Mouse (Mus musculus): ENCODE data around the gene Vps18.

Vps18 gene

DNA sequence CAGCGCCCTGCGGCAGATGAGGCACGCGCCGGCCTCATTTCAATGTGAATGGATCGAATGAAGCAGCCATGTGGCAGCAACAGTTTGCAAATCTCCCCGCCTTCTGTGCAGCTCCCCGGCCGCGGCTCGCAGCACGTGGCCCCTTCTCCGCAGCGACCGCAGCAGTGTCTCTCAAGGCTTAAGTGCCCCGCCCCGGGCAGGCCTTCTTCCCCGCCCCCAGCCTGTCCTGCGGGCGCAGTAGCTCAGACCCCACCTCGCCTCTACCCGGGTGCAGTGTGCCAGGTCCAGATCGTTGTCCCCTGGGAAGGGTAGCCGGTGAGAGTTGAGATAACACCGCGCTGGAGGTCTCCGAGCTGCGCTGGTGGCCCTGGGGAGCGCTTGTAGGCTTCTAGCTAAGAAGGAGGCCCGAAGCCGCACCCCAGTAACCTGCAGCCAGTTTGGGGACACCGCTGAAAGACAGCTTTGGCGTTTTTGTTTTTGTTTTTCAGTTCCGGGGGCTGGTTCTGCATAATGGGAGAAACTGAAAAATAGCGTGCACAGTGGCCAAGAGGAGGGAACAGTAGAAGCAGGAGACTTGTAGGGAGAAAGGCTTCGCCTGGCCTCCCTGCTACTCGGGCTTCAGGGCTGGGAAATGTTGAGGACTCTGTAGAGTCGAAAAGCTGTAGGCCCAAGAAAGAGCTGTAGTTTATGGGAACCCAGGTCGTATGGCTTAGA lies 34.2 kb downstream of the Vps18 start:
- DNase-seq, result peak; percentile 49 to 63

DNA sequence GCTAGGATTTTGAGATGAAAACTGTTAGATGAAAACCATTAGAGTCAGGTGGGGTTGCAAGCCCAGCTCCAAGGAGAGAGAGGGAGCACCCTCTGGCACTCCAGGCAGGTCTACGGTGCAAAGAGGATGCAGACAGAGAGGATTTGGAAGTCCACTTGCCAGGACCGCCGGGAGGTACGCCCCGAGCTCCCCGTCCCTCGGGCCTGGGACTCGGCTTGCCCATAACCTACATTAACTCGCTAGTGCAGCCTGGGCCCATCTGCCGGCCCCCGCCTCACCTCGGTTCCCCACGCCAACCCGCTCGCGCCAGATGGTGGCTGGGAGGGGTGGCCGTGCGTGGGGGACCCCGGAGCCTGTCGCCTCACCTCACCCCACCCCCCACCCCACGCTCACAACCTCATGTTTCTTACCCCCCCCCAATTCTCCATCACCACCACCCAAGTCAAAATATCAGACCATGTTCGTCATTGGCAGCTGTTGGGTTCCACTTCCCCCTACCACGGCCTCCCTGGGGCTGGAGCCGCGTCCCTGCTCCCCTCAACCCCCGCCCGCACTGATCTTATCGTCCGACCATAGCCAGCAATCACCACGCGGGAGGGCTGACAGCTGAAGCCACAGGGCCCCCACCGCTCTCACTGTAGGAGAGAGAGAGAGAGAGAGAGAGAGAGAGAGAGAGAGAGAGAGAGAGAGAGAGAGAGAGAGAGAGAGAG lies 35.5 kb downstream of the Vps18 start:
- no peak for DNase-seq

DNA sequence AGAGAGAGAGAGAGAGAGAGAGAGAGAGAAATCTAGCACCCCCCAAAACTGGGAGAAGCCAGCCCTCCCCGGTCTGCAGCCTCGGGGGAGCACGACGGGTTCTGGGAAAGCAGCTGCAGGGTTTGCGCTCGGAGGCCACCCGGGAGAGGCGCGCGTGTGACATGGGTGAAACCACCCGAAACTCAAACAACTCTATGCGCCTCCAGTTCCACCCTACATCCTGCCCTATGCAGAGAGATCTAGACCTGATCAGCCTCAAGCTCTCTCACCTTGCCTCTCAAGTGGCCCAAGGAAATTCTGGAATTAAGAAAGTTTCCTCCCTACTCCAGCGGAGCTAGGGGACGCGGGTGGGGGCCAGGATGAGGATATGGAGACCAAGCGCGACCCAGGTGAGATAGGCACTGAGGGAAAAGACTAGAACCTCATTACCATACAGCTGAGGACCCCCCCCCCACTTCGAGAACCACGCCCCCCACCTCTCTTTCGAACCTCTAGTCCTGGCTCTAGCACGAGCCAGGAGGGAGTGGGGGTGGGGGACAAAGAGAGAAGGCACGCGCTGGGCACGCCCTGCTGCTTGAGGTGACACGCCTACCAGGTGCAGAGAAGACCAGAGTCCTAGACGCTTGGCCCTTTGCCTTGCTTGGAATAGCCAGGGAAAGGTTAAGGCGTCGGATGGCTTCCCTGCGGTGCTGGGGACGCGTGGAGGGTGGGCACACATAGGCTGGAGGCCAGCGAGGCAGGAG lies 36.2 kb downstream of the Vps18 start:
- peak; percentile 45 to 70 for DNase-seq

DNA sequence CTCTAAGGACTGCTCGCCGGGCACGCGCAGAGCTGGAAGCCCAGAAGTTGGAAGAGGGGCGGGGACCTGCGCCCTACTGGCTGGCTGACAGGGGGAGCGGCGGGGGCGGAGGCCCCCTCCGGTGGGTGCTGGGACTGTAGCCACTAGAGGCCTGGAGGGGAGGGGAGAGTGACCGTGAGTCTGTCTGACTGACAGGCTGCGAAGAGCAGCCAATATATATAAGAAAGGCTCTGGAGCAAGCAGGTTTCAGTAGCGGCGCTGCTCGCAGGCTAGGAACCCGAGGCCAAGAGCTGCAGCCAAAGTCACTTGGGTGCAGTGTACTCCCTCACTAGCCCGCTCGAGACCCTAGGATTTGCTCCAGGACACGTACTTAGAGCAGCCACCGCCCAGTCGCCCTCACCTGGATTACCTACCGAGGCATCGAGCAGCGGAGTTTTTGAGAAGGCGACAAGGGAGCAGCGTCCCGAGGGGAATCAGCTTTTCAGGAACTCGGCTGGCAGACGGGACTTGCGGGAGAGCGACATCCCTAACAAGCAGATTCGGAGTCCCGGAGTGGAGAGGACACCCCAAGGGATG lies 37.1 kb downstream of the Vps18 start, which contains the start of gene Dll4:
Dll4 (plus strand) TSS at position 217 of the 576 bp plus-strand sequence.
- peak; percentile 72 to 83 for DNase-seq

DNA sequence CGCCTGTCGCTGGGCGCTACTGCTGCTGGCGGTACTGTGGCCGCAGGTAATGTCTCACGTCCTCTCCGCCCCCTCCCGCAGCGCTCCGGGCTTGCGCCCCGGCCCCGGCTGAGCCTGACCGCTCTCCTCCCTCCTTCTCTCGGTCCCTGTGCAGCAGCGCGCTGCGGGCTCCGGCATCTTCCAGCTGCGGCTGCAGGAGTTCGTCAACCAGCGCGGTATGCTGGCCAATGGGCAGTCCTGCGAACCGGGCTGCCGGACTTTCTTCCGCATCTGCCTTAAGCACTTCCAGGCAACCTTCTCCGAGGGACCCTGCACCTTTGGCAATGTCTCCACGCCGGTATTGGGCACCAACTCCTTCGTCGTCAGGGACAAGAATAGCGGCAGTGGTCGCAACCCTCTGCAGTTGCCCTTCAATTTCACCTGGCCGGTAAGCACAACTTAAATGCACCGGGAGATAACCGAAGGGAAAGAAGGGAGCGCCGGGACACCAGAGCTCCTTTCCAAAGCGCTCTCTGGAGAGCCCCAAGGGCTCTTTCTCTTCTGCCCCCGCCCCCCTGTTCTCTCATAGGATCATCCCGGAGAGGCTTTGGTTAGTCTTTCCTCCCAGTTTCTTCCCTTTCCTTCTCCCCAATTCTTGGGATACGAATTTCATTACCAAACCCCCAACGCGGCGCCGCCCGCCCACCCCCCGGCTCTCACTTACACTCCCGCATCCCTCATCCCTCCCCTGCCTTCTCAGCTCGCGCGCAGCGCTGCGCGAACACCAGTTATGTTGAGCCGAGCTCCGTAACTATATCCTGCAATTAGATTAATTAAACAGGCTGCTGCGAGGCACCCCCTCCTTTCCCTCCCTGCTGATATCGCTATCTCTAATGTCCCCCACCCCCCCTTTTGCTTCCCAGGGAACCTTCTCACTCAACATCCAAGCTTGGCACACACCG lies 37.9 kb downstream of the Vps18 start:
- DNase-seq, result peak; percentile 48 to 64

DNA sequence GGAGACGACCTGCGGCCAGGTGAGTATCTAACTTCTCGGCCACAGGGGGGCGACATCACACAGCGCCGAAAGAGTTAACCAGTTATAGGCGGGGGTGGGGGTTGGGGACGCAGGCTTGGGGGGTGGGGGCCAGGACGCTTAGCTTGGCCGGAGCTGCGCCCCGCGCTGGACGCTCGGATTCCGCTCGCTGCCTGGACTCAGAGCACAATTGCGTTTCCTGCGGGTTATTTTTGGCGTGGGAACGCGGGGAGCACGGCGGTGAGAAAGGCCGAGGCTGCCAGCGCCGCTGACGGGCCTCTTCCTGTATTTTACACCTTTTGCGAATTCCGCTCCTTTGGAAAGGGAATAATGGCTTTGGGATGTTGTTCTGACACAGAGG lies 38.6 kb downstream of the Vps18 start:
- peak; percentile 78 to 85 for DNase-seq

DNA sequence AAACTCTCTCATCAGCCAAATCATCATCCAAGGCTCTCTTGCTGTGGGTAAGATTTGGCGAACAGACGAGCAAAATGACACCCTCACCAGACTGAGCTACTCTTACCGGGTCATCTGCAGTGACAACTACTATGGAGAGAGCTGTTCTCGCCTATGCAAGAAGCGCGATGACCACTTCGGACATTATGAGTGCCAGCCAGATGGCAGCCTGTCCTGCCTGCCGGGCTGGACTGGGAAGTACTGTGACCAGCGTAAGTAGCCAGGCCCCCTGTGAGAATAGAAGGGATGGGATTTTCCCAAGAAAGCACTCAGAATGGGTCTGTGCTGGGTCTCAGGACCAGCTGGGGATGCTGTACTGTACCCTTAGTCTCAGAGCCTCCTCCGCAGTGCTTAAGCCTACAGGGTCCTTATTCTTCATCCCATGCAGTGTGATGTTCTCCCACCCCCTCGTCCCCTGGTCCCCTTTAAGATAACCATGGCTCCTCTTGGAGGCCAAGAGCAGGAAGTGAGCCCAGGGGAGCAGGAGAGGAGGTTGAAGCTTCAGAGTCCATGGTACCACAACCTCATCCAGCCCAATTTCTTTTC lies 39.5 kb downstream of the Vps18 start:
- DNase-seq, result no peak

DNA sequence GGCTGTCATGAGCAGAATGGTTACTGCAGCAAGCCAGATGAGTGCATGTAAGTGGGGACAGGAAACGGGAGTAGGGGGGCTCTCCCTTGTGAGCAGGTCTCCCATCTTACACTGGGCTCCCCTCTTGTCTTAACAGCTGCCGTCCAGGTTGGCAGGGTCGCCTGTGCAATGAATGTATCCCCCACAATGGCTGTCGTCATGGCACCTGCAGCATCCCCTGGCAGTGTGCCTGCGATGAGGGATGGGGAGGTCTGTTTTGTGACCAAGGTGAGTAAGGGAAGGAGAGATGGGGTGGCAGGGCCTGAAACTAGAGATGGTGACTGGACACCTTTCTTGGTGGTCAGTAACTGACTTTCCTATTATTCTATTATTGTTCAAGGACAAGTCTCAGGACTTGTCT lies 40.0 kb downstream of the Vps18 start:
- peak in 1 of 2 experiments; percentile 9 for DNase-seq

DNA sequence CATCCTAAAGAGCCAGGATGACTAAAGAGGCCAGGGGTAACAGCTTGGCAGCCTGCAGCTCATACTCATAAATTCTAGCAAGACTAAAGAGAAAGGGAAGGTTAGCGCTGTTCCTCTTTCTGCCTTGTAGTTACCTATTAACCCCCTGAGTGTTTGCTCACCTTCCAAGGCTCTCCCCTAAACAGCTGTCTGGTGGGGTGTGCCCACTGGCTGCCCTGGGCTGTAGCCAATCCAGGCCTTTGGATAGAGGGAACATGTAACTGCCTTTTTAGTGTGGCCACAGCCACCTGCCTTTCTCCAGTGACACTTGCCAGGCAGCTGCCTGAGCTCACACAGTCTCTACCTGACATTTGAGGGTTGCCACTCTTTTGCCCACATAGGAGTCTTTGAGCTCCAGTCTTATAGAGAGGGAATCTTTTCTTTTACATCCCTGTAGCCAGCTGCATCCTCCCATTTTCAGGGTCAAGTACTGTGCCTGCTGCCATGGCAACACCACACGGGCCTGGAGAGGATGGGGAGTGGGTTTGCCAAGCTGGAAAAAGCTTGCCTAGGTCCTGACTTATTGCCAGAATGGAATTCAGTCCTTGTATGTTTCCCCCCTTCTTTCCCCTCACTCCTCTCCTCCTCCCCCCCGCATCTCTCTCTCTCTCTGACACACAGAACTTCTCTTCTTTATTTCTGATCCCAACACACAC lies 40.7 kb downstream of the Vps18 start:
- DNase-seq, result peak in 1 of 2 experiments; percentile 22

DNA sequence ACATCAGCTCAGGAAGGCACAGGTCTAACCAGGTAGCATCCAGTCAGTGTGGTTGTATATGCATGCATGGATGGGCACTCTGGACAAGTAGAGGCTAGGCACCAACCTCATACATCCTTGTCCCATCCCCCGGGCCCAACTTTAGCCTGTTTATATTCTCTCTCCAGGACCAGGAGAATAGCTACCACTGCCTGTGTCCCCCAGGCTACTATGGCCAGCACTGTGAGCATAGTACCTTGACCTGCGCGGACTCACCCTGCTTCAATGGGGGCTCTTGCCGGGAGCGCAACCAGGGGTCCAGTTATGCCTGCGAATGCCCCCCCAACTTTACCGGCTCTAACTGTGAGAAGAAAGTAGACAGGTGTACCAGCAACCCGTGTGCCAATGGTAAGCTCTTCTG lies 42.3 kb downstream of the Vps18 start:
- no peak for DNase-seq

DNA sequence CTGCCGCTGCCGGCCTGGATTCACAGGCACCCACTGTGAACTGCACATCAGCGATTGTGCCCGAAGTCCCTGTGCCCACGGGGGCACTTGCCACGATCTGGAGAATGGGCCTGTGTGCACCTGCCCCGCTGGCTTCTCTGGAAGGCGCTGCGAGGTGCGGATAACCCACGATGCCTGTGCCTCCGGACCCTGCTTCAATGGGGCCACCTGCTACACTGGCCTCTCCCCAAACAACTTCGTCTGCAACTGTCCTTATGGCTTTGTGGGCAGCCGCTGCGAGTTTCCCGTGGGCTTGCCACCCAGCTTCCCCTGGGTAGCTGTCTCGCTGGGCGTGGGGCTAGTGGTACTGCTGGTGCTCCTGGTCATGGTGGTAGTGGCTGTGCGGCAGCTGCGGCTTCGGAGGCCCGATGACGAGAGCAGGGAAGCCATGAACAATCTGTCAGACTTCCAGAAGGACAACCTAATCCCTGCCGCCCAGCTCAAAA lies 43.7 kb downstream of the Vps18 start:
- no peak for DNase-seq

DNA sequence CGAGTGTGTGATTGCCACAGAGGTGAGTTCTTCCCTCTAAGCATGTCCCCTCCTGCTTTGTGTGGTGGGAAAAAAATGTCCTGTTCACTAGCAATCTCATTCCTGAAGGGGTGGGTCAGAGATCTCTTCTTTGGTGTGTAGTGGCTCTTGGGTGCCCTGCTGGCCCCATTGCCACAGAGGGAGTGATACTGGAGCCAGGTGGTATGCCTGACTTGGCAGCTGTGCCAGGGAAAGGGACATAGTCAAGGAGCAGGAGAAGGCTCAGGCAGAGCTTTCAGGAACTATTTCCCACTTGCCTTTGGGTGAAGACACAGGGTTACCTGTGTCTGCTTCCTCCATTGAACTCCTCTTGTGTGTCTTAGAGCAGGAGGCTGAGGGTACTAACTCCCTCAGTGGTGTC lies 45.6 kb downstream of the Vps18 start:
- no peak for DNase-seq

DNA sequence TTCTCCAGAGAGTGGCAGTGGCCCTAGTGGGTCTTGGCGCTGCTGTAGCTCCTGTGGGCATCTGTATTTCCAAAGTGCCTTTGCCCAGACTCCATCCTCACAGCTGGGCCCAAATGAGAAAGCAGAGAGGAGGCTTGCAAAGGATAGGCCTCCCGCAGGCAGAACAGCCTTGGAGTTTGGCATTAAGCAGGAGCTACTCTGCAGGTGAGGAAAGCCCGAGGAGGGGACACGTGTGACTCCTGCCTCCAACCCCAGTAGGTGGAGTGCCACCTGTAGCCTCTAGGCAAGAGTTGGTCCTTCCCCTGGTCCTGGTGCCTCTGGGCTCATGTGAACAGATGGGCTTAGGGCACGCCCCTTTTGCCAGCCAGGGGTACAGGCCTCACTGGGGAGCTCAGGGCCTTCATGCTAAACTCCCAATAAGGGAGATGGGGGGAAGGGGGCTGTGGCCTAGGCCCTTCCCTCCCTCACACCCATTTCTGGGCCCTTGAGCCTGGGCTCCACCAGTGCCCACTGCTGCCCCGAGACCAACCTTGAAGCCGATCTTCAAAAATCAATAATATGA lies 46.5 kb downstream of the Vps18 start:
- DNase-seq, result no peak

DNA sequence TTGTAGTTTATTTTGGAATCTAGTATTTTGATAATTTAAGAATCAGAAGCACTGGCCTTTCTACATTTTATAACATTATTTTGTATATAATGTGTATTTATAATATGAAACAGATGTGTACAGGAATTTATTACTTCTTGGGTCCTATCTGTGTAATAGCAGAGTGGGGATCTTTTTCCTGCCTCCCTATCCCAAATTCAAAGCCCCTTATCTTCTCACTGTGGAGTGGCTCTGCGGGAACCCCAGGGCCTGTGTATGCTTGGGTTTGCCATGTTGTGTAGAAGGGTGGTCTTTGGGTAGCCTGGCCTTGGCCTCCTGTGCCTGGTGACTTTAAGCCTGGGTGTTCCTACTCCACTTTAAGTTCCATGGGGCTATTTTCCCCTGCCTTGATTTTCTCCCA lies 47.0 kb downstream of the Vps18 start:
- no peak for DNase-seq

DNA sequence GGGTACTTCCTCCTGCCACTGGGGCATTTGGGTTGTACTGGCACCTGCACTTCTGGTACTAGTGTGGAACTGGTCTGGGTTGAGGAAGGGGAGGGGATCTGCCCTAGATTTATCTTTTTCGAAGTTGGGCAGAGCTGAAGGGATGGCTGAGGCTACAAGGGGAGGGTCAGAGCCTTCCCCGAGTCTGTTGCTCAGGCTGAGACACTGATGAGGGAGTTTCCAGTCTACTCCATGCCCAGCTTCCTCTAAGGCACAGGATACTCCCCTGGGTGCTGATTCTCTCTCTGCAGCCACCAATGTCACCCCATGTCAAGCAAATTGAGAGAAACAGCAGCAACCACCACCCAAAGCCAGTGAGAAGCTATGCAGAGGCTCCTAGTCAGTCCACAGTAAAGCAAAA lies 47.5 kb downstream of the Vps18 start:
- no peak for DNase-seq

DNA sequence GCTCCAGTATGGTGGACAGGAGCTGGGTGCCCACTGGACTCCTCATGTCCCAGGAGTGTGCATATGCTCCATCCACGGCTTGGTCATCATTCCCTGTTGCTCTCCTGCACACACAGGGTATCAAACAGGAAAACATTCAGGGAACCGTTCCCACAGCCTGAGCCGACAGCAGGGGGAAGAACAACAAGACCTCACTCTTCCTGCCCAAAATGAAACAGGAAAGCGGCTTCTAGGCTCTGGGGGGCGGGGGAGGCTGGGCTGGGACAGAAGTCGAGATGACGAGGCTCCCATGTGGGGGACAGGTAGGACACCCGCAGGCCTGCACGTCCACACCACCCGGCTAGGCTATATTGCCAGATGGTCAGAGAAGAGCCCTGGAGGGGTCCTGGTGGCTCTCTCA lies 47.9 kb downstream of the Vps18 start:
- DNase-seq, result peak; percentile 35 to 53

DNA sequence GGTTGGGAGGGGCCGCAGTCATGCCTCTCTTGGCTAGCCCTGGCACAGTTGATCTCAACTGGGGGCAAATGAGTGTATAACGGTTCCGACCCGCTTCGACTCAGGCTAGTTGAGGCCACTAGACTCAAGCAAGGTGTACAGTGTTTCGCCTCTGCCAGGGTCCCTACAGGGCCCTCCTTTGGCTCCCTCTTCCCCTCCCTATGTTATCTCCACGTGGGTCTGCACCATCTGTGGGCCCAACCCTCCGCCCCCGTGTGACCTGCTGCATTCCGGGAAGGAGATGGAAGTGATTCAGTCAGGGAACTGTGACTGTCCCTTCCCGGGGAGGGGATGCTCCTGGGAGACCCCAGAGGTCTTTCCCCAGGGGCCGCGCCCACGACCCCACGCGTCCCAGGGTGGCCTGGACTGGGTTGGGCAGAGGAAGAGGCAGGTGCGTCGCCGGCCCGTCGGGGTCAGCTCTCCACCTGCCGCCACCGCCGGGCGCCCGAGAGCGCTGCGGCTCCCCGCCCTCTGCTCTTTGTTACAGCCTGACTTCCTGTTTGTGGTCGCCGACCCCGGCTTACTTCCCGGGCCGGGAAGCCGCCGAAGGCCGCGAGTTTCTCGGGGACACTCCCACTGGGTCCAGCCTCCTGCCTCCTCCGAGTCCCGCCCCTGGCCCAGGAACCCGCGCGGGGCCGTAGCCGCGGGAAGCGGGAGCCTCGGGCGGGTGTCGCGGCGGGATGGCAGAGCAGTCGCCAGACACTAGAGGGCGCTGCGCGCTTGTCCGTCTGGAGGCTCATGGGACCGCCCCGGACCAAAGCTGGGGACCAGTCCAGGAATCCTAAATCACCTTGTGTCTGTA lies 49.1 kb downstream of the Vps18 start:
- DNase-seq, result peak; percentile 95

DNA sequence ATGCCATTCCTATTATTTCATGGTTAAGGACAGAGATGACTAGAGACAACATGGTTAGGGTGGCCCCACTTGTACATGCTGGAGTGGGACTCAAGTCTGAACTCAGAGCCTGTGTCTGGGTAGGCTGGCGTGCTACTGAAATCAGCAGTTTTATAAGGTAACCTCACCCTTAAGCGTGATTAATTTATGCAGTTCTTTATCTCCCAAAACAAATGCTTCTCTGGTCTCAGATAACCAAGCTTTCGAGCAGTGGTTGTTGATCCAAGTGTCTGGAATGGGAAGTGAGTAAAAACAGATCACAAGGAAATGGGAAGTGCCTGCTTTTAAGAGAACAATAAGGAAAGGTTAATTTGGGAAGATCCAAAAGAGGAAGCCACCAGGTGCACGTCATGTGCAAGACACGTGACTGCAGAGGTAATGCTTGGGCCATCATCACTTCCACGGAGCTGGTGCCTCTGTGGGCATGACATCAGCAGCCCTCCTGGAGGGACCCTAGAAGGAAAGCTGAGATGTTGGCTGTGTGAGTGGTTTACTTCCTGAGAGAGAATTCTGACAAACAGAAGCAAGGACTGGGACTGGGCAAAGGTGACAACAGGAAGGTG lies 56.1 kb downstream of the Vps18 start:
- no peak for DNase-seq

Measured in kidney, postnatal 4 days (tissue).